Mouse (Mus musculus) layer of hippocampus, adult 9-11 months (tissue): Measurements from ENCODE around the gene Acvrl1.
"Not testable (repeated sequence)": the region's sequence is repeated elsewhere in the genome, so short reads cannot be mapped to it uniquely, and the experiment has no call there.

ENCODE experiments used
- DNase-seq: peaks from one replicate; pipeline ENCODE4 v3.0.0; 2022

The Acvrl1 gene

GRCm38 (mm10) chr15:101107906-101108671 lies 20.2 kb upstream of the Acvrl1 start:
- no peak for DNase-seq

DNA sequence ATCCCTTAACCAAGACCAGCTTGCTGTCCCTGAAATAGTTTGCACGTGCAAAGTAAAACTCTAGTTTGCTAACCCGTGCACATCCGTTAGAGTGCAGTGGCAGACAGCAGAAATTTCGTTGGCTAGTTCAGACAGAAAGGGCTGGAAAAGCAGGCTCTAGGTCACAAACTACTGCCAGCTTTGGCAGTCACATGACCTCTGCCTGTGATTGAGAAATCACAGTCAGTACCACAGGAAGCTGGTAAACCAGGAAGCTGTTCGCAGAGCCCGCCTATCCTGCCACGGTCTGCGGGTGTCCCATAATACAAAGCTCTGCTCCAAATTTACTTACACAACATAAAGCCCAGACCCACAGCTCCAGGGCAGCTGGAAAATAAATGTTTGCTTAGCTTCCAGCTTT lies 15.1 kb upstream of the Acvrl1 start:
- DNase-seq: peak; percentile 37

GRCm38 (mm10) chr15:101113778-101114177 lies 14.5 kb upstream of the Acvrl1 start:
- not testable (repeated sequence) for DNase-seq

- DNase-seq: no peak
Measured at GRCm38 (mm10) chr15:101115511-101116110, 12.7 kb upstream of the Acvrl1 start, which contains the start of gene Ankrd33. TSS of gene Ankrd33 (plus strand) at chr15:101115755.

GRCm38 (mm10) chr15:101118399-101119125 lies 9.8 kb upstream of the Acvrl1 start:
- no peak for DNase-seq

- DNase-seq: no peak
Measured at GRCm38 (mm10) chr15:101121411-101122289, 6.7 kb upstream of the Acvrl1 start.

DNA sequence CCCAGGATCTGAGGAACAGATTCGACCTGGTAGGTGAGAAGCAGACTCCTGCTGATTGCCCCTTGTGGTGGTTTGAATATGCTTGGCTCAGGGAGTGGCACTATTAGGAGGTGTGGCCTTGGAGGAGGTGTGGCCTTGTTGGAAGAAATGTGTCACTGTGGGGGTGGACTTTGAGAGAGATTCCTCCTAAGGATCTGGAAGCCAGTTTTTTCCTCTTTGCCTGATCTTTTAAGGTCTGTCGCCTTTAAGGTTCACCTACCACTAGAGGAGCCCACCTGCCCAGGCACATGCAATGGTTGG lies 6.1 kb upstream of the Acvrl1 start:
- no peak for DNase-seq

- no peak for DNase-seq
Measured at GRCm38 (mm10) chr15:101123202-101123601, 5.1 kb upstream of the Acvrl1 start.

DNA sequence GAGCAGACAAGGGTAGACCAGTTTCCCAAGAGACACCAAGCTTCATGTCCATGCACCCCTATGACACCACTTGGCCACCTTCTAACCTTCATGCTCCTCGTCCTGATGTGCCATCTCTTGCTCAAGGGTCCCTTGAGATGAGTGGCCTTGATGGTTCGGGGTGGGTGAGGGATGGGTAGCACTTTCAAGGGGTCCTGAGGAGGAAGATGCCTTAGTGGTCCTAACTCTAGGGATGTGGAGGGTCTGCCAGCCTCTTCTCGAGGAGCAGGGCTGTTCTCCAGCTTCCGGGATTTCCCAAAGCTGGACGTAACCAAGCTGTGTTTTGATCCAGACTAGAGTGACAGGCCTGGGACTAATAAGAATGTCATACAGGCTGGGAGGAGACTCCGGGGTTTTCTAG lies 2.8 kb upstream of the Acvrl1 start:
- no peak for DNase-seq

GRCm38 (mm10) chr15:101126876-101127544 lies 1.3 kb upstream of the Acvrl1 start:
- no peak for DNase-seq

DNA sequence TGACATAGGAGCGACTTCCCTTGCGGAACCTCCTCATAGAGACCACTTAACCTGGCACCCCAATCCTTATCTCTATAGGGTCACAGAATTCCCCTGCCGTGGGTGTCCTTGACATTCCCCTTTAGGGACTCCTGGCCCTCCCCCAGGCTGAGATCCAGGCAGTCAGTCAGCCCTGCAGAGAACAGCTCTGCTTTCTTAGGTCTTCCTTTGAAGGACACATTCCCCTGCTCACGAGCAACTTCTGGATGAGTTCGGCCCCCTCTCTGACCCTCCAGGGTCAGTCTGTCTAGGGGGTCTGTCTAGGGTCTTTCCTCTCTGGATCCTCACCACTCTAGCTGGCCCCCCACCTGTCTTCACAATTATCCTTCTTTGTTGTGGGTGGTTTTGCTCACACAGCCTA lies 1.1 kb downstream of the Acvrl1 start:
- no peak for DNase-seq

DNA sequence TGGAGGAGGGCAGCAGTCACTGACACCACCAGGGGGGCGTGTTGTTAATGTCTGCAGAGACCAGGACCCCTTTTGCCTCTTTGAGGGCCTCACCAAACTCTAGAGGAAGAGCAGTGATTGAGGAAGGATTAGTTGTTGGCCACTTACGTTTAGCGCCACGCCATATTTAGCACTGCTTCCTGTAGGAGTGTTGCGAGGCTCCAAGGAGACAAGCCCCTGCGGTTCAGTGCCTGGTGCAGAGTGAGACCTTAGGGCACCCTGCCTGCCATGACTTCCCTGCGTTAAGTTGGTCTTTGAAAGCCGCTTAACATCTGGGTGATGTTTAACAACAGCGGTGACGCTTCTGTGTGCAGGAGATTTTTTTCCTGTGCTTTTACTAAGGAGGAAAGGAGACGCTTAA lies 3.2 kb downstream of the Acvrl1 start:
- DNase-seq: no peak

- no peak for DNase-seq
Measured at GRCm38 (mm10) chr15:101132041-101132440, 3.7 kb downstream of the Acvrl1 start.

DNA sequence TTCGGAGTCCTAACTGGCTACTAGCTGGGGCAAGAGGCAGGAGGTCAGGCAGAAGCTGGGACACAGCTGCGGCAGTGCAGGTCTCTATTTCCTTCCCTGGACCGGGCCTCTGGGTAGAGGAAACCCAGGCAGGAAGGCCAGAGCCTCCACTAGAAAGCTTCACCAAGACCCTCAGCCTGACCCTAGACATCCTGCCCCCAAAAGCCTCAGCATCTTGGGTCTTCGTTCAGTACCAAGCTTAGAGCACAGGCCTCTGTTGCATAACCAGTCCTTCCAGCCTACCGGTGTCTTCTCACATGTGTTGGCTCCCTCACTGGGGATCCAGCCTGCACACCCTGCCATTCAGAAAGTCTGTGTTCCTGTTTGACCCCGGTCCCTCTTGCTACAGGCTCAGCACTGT lies 4.4 kb downstream of the Acvrl1 start:
- DNase-seq: no peak

DNA sequence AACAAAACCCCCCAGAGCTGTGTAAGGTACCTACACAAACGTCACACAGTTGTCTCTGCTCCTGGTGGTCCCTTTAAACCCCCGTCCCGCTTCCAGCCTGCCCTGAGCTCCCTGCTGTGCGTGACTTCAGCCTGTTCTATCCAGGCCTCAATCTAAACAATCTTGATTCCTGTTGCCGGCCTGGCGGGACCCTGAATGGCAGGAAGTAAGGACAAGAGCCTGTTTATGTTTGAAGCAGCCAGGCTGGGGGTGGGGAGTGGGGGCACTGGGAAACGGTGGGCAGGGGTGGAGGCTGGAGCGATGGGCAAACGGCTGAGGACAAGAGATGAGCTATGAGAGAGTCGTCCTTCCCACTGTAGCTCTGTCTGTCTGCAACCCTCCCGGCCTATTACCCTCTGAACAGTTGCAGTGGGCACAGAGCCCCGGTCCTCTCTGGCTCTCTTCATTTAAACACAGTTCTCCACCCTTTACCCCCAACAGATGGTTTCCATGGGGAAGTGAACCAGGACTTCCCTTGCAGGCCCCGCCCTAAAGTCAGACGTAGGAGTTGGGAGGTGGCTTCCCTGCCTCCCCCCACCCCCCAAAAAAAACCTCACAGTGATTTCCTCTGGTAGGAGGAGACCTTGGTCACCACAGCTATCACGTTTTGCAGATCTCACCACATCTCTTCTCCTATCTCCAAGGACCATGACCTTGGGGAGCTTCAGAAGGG lies 5.8 kb downstream of the Acvrl1 start:
- DNase-seq: no peak

DNA sequence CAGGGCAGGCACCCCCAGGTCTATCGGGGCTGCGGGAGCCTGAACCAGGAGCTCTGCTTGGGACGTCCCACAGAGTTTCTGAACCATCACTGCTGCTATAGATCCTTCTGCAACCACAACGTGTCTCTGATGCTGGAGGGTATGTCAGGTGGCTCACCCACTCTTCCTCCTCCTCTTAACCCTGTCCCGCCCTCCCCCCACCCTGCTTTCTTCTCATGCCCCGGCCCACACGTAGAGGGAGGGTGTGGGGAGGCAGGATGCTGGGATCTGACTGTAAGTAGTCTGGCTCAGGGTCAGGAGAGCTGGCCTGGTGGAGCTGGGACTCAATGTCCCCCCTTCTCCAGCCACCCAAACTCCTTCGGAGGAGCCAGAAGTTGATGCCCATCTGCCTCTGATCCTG lies 7.1 kb downstream of the Acvrl1 start:
- DNase-seq: no peak

DNA sequence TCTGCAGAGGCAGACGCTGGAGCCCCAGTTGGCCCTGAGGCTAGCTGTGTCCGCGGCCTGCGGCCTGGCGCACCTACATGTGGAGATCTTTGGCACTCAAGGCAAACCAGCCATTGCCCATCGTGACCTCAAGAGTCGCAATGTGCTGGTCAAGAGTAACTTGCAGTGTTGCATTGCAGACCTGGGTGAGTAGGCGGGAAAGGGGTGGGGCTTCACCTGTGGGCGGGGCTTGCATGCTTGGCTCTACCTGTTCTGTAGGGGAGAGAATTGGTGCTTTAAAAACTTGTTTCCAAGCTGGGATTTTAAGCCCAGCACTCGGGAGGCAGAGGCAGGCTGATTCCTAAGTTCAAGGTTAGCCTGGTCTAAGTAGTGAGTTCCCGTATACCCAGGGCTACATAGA lies 9.1 kb downstream of the Acvrl1 start:
- no peak for DNase-seq

GRCm38 (mm10) chr15:101138675-101139074 lies 10.4 kb downstream of the Acvrl1 start:
- no peak for DNase-seq

GRCm38 (mm10) chr15:101139885-101140284 lies 11.6 kb downstream of the Acvrl1 start:
- no peak for DNase-seq

DNA sequence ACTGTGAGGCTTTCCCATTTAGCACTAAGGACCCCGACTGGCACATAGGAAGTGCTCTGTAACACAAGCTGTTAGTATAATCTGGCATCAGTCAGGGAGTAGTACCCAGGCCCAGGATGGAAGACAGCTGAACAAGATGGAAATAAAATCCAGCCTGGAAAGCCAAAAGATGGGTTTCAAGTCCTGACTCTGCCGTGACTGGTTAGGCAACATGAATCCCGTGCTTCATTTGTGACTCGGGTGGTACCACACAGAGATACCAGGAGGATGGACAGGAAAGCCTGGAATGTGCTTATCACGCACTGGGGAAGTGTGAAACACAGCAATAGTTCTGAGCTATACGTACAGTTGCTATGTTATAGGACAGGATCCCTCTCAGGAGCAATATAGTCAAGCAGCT lies 12.3 kb downstream of the Acvrl1 start:
- no peak for DNase-seq

DNA sequence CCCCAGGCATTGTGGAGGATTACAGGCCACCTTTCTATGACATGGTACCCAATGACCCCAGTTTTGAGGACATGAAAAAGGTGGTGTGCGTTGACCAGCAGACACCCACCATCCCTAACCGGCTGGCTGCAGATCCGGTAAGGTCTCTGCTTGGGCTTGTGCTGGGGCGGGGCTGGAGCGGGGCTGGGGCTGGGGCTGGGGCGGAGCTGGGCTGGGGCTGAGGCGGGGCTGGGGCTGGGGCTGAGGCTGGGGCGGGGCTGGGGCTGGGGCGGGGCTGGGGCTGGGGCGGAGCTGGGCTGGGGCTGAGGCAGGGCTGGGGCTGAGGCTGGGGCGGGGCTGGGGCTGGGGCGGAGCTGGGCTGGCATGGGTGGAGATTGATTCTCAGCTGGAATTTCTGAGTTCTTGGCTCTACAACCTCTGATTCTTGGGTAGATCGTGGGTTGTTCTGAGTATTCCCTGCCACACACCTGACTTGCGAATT lies 12.8 kb downstream of the Acvrl1 start:
- DNase-seq: no peak

DNA sequence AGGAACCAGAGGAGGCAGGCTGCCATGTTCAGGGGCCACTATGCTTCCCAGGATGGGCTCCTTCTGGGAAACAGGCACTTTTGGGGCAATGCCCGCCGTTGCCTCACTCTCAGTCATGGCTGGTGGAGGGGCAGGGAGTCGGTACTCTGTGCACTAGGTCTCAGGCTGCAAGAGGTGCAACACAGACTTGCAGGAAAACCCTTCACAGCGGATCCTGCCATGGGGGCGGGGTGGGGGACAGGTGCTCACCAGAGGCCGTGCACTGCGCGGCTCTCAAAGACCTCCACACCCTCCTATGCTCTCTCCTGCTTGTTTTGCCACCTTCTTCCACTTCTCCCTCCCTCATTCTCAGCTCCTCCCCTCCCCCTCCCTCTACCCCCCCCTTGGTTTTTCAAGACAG lies 14.3 kb downstream of the Acvrl1 start:
- DNase-seq: no peak
